22 mouse cellular contexts compared by ENCODE assay signal in the genomic region with DNA sequence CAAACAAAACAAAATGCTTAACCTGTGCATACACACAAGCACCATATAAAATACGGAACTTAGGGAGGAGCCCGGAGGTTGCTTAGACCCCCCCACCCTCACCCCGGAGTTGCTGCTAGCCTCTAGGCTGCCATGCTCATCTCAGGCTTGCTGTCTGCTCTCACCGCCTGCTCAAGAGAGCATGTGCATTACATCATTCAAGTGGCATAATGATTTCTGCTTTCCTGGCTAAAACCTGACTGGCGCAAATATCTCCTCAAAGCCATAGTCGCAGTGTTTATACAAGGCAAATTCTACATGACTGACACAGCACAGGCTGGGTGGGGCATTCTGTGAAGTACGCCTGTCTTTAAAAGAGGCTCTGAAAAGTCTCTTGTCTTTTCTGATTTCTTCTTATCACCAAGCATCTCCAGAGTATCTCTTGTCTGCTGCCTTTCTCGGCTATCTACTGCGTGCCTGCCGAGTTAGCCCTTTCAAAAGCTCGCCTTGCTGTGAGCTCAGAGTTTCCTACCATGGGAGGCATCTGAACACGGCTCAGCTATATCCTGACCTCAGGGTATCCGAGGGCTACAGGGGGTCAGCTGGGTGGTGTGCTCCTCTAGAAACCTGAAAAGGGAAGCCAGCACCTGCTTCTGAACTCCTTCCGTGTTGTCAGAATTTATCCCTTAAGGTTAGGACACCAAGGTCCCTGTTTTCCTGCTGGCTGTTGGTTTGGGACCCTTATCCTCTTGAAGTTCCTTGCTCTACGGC. TPM values are rescaled to one million over a fixed set of nuclear protein-coding genes. Genes with fewer than 3 reads are reported as not detected.
DNase-seq lines count a peak whose midpoint lies in the region; ATAC-seq and TF ChIP-seq lines count a peak whose summit lies in the region.
"Had no signal": no experiment of that assay in that cellular context is flagged by ENCODE, and none has a peak within 500 bp of the region (broad histone marks: within the 10 kb centered on the region; RNA-seq: fewer than 3 reads in every experiment).

No protein-coding gene starts in this region.

- H3K4me3 ChIP-seq in forebrain, postnatal 0 days (ENCODE audit: low read depth, low read length) = no peak overlapping the region
- no peak overlapping the region for H3K4me3 ChIP-seq in forebrain, embryonic 10.5 days
- H3K4me3 ChIP-seq in hindbrain, postnatal 0 days (ENCODE audit: low read length) = no peak overlapping the region
- H3K4me3 ChIP-seq in hindbrain, embryonic 13.5 days = no peak overlapping the region
- no peak overlapping the region for H3K4me3 ChIP-seq in midbrain, embryonic 15.5 days
- H3K4me3 ChIP-seq in midbrain, embryonic 14.5 days (replicated peaks; ENCODE audit: low read depth, low read length) = no peak overlapping the region
- H3K4me3 ChIP-seq in stomach, postnatal 0 days (ENCODE audit: low read depth, low read length) = no peak overlapping the region
- H3K4me3 ChIP-seq: limb, embryonic 12.5 days; myocyte had no signal

- H3K4me2 ChIP-seq in forebrain, postnatal 0 days (ENCODE audit: low read depth) = no peak overlapping the region
- no peak overlapping the region for H3K4me2 ChIP-seq in hindbrain, postnatal 0 days (ENCODE audit: low read depth, low read length)
- H3K4me2 ChIP-seq in hindbrain, embryonic 13.5 days = no peak overlapping the region
- no peak overlapping the region for H3K4me2 ChIP-seq in midbrain, embryonic 15.5 days
- no peak overlapping the region for H3K4me2 ChIP-seq in midbrain, embryonic 14.5 days (ENCODE audit: low read length)
- H3K4me2 ChIP-seq in stomach, postnatal 0 days (replicated peaks; ENCODE audit: low read depth) = no peak overlapping the region
- H3K4me2 ChIP-seq: limb, embryonic 12.5 days had no signal

- no peak overlapping the region for H3K27ac ChIP-seq in forebrain, postnatal 0 days (ENCODE audit: low read depth, low read length)
- H3K27ac ChIP-seq in forebrain, embryonic 10.5 days = no peak overlapping the region
- no peak overlapping the region for H3K27ac ChIP-seq in hindbrain, postnatal 0 days
- no peak overlapping the region for H3K27ac ChIP-seq in hindbrain, embryonic 13.5 days
- H3K27ac ChIP-seq in midbrain, embryonic 15.5 days = no peak overlapping the region
- H3K27ac ChIP-seq in midbrain, embryonic 14.5 days (replicated peaks; ENCODE audit: low read depth, low read length) = no peak overlapping the region
- no peak overlapping the region for H3K27ac ChIP-seq in stomach, postnatal 0 days (replicated peaks)
- H3K27ac ChIP-seq: limb, embryonic 12.5 days had no signal

- no peaks in the 10 kb centered on the region for H3K36me3 ChIP-seq in forebrain, postnatal 0 days (ENCODE audit: insufficient read depth)
- no peaks in the 10 kb centered on the region for H3K36me3 ChIP-seq in forebrain, embryonic 10.5 days (replicated peaks)
- H3K36me3 ChIP-seq in hindbrain, postnatal 0 days (ENCODE audit: insufficient read depth, low read length) = no peaks in the 10 kb centered on the region
- no peaks in the 10 kb centered on the region for H3K36me3 ChIP-seq in hindbrain, embryonic 13.5 days
- H3K36me3 ChIP-seq in midbrain, embryonic 15.5 days (replicated peaks) = no peaks in the 10 kb centered on the region
- no peaks in the 10 kb centered on the region for H3K36me3 ChIP-seq in midbrain, embryonic 14.5 days (ENCODE audit: control insufficient read depth, insufficient read depth, low read length)
- H3K36me3 ChIP-seq in stomach, postnatal 0 days (ENCODE audit: control insufficient read depth, insufficient read depth, low read length) = no peaks in the 10 kb centered on the region
- H3K36me3 ChIP-seq: limb, embryonic 12.5 days had no signal

- no peaks in the 10 kb centered on the region for H3K27me3 ChIP-seq in forebrain, postnatal 0 days (ENCODE audit: insufficient read depth, low read length)
- H3K27me3 ChIP-seq in forebrain, embryonic 10.5 days (ENCODE audit: poor library complexity, severe bottlenecking) = no peaks in the 10 kb centered on the region
- H3K27me3 ChIP-seq in hindbrain, postnatal 0 days (ENCODE audit: insufficient read depth, low read length) = no peaks in the 10 kb centered on the region
- 0 out of 2 replicates have a peak, but pooled peaks cover 4% of the 10 kb centered on the region for H3K27me3 ChIP-seq in hindbrain, embryonic 13.5 days
- no peaks in the 10 kb centered on the region for H3K27me3 ChIP-seq in midbrain, embryonic 15.5 days (replicated peaks)
- H3K27me3 ChIP-seq in midbrain, embryonic 14.5 days (ENCODE audit: control insufficient read depth, insufficient read depth, low read length) = no peaks in the 10 kb centered on the region
- no peaks in the 10 kb centered on the region for H3K27me3 ChIP-seq in stomach, postnatal 0 days (ENCODE audit: control insufficient read depth, insufficient read depth, low read length)
- H3K27me3 ChIP-seq: limb, embryonic 12.5 days; megakaryocyte, embryonic 14.5 days had no signal

- TF ChIP-seq EP300 in stomach, postnatal 0 days (optimal IDR thresholded peaks at IDR 0.05) = no peak

- no peak overlapping the region for H3K9ac ChIP-seq in forebrain, postnatal 0 days
- no peak overlapping the region for H3K9ac ChIP-seq in hindbrain, postnatal 0 days (replicated peaks; ENCODE audit: low read length)
- H3K9ac ChIP-seq in hindbrain, embryonic 13.5 days = no peak overlapping the region
- H3K9ac ChIP-seq in midbrain, embryonic 15.5 days = no peak overlapping the region
- H3K9ac ChIP-seq in midbrain, embryonic 14.5 days (replicated peaks; ENCODE audit: low read length) = no peak overlapping the region
- H3K9ac ChIP-seq in stomach, postnatal 0 days (ENCODE audit: low read length) = no peak overlapping the region
- H3K9ac ChIP-seq: limb, embryonic 12.5 days had no signal

- no peak for TF ChIP-seq CTCF in forebrain, postnatal 0 days (IDR thresholded peaks at IDR 0.05; ENCODE audit: low read depth)
- no peak for TF ChIP-seq CTCF in hindbrain, postnatal 0 days (IDR thresholded peaks at IDR 0.05; ENCODE audit: low read depth)
- TF ChIP-seq CTCF in stomach, postnatal 0 days (IDR thresholded peaks at IDR 0.05; ENCODE audit: low read depth) = no peak

- ATAC-seq in forebrain, postnatal 0 days = peak; percentile 80
- ATAC-seq in hindbrain, postnatal 0 days = 0 out of 2 replicates have a peak, but pooled peaks have one; percentile 5
- no peak for ATAC-seq in hindbrain, embryonic 13.5 days (ENCODE audit: low FRiP score)
- 0 out of 2 replicates have a peak, but pooled peaks have one; percentile 31 for ATAC-seq in midbrain, embryonic 15.5 days (replicated peaks)
- ATAC-seq in midbrain, embryonic 14.5 days (ENCODE audit: low FRiP score, low TSS enrichment) = no peak
- ATAC-seq in stomach, postnatal 0 days (ENCODE audit: low FRiP score, low TSS enrichment) = 0 out of 2 replicates have a peak, but pooled peaks have one; percentile 30
- ATAC-seq: hindbrain, embryonic 16.5 days had no signal

- H3K4me1 ChIP-seq in forebrain, postnatal 0 days (ENCODE audit: insufficient read depth) = no peaks in the 10 kb centered on the region
- H3K4me1 ChIP-seq in forebrain, embryonic 10.5 days = peaks cover 14% of the 10 kb centered on the region; the same call in 1 of the 2 replicates
- no peaks in the 10 kb centered on the region for H3K4me1 ChIP-seq in hindbrain, postnatal 0 days (ENCODE audit: insufficient read depth, low read length)
- H3K4me1 ChIP-seq in hindbrain, embryonic 13.5 days (replicated peaks) = peaks cover 4% of the 10 kb centered on the region
- peaks cover 3% of the 10 kb centered on the region; the same call in 1 of the 2 replicates for H3K4me1 ChIP-seq in midbrain, embryonic 15.5 days
- no peaks in the 10 kb centered on the region for H3K4me1 ChIP-seq in midbrain, embryonic 14.5 days (ENCODE audit: control insufficient read depth, insufficient read depth, low read length)
- H3K4me1 ChIP-seq in stomach, postnatal 0 days (replicated peaks; ENCODE audit: control insufficient read depth, insufficient read depth) = no peaks in the 10 kb centered on the region

- 71% methylated on average over 15 of the region's 15 CpGs for WGBS in forebrain, postnatal 0 days
- WGBS in forebrain, embryonic 10.5 days = 88% methylated on average over 15 of the region's 15 CpGs
- 82% methylated on average over 15 of the region's 15 CpGs for WGBS in hindbrain, postnatal 0 days
- WGBS in hindbrain, embryonic 13.5 days = 86% methylated on average over 15 of the region's 15 CpGs
- 83% methylated on average over 15 of the region's 15 CpGs for WGBS in midbrain, embryonic 15.5 days
- 83% methylated on average over 15 of the region's 15 CpGs for WGBS in midbrain, embryonic 14.5 days
- 54% methylated on average over 15 of the region's 15 CpGs for WGBS in stomach, postnatal 0 days

- DNase-seq in forebrain, postnatal 0 days = no peak
- no peak for DNase-seq in forebrain, embryonic 10.5 days (ENCODE audit: extremely low spot score, low spot score)
- no peak for DNase-seq in hindbrain, postnatal 0 days (ENCODE audit: low spot score)
- no peak for DNase-seq in midbrain, embryonic 14.5 days
- no peak for DNase-seq in stomach, postnatal 0 days (ENCODE audit: low spot score)
- no peak for DNase-seq in ovary, adult 18-20 months (ENCODE audit: low spot score)
- DNase-seq: adrenal gland, postnatal 14 days; cerebellum, adult 2 months; gastrocnemius, postnatal 25 days; heart, postnatal 10 days; kidney, adult 18-20 months; kidney, postnatal 14 days; layer of hippocampus, adult 9-11 months; right cerebral cortex, adult 18-20 months; thymus, adult 18-20 months had no signal

- H3K9me3 ChIP-seq in forebrain, postnatal 0 days (ENCODE audit: low read length) = no peaks in the 10 kb centered on the region
- no peaks in the 10 kb centered on the region for H3K9me3 ChIP-seq in forebrain, embryonic 10.5 days
- H3K9me3 ChIP-seq in hindbrain, postnatal 0 days (ENCODE audit: low read length) = no peaks in the 10 kb centered on the region
- no peaks in the 10 kb centered on the region for H3K9me3 ChIP-seq in hindbrain, embryonic 13.5 days
- no peaks in the 10 kb centered on the region for H3K9me3 ChIP-seq in midbrain, embryonic 15.5 days
- no peaks in the 10 kb centered on the region for H3K9me3 ChIP-seq in midbrain, embryonic 14.5 days (ENCODE audit: control insufficient read depth, low read length)
- no peaks in the 10 kb centered on the region for H3K9me3 ChIP-seq in stomach, postnatal 0 days (ENCODE audit: control insufficient read depth, low read length)
- H3K9me3 ChIP-seq: limb, embryonic 12.5 days; megakaryocyte, embryonic 14.5 days had no signal

RNA-seq across cellular contexts. Expression of gene Snx18, which starts 16.5 kb away (rescaled TPM):
- total RNA-seq in forebrain, postnatal 0 days (2014; rRNA removed) = 30.7 and 35.5 TPM in 2 replicates
- 9.0 and 10.3 TPM in 2 replicates for polyA plus RNA-seq in forebrain, postnatal 0 days (2015; fragmentation: Nextera tagmentation; extraction: Ambion mirVana)
- 11.2 and 11.5 TPM in 2 replicates for polyA plus RNA-seq in forebrain, embryonic 10.5 days (2016; fragmentation: Nextera tagmentation; extraction: Ambion mirVana)
- total RNA-seq in hindbrain, postnatal 0 days (2014; rRNA removed) = 38.2 and 44.4 TPM in 2 replicates
- 11.1 and 11.5 TPM in 2 replicates for polyA plus RNA-seq in hindbrain, postnatal 0 days (2015; fragmentation: Nextera tagmentation; extraction: Ambion mirVana)
- polyA plus RNA-seq in hindbrain, embryonic 13.5 days (2015; fragmentation: Nextera tagmentation; extraction: Ambion mirVana) = 10.8 and 11.2 TPM in 2 replicates
- 9.0 and 10.6 TPM in 2 replicates for polyA plus RNA-seq in midbrain, embryonic 15.5 days (2015; fragmentation: Nextera tagmentation; extraction: Ambion mirVana)
- 10.3 and 13.2 TPM in 2 replicates for polyA plus RNA-seq in midbrain, embryonic 14.5 days (2014; fragmentation: Nextera tagmentation; extraction: Ambion mirVana)
- polyA plus RNA-seq in stomach, postnatal 0 days (2015; fragmentation: Nextera tagmentation; extraction: Ambion mirVana) = 15.6 and 18.0 TPM in 2 replicates

RNA-seq across cellular contexts. Expression of gene Hspb3, which starts 28.6 kb away (rescaled TPM):
- total RNA-seq in forebrain, postnatal 0 days (2014; rRNA removed) = 2.0 and 10.5 TPM in 2 replicates
- 3.0 and 12.2 TPM in 2 replicates for polyA plus RNA-seq in forebrain, postnatal 0 days (2015; fragmentation: Nextera tagmentation; extraction: Ambion mirVana)
- polyA plus RNA-seq in forebrain, embryonic 10.5 days (2016; fragmentation: Nextera tagmentation; extraction: Ambion mirVana) = not detected in 2 replicates
- total RNA-seq in hindbrain, postnatal 0 days (2014; rRNA removed) = 0.21 and 0.47 TPM in 2 replicates
- polyA plus RNA-seq in hindbrain, postnatal 0 days (2015; fragmentation: Nextera tagmentation; extraction: Ambion mirVana) = 0.55 and 1.1 TPM in 2 replicates
- polyA plus RNA-seq in hindbrain, embryonic 13.5 days (2015; fragmentation: Nextera tagmentation; extraction: Ambion mirVana) = 0.35 TPM in 1 of 2 replicates, not detected in the other
- polyA plus RNA-seq in midbrain, embryonic 15.5 days (2015; fragmentation: Nextera tagmentation; extraction: Ambion mirVana) = 0.46 TPM in 1 of 2 replicates, not detected in the other
- 0.29 TPM in 1 of 2 replicates, not detected in the other for polyA plus RNA-seq in midbrain, embryonic 14.5 days (2014; fragmentation: Nextera tagmentation; extraction: Ambion mirVana)
- polyA plus RNA-seq in stomach, postnatal 0 days (2015; fragmentation: Nextera tagmentation; extraction: Ambion mirVana) = 0.17 TPM in 1 of 2 replicates, not detected in the other
- total RNA-seq: adrenal gland, postnatal 14 days had no signal
- polyA plus RNA-seq: erythroblast, embryonic 14.5 days had no signal

Comparison
In these comparisons a context has a peak if more than half of its experiments do, and no peak if none do; other contexts are left out.
1. ATAC-seq: peak in forebrain, postnatal 0 days (single experiment), hindbrain, postnatal 0 days (single experiment), midbrain, embryonic 15.5 days (single experiment) and stomach, postnatal 0 days (single experiment); none in hindbrain, embryonic 13.5 days (single experiment) and midbrain, embryonic 14.5 days (single experiment).